Mouse (Mus musculus): ENCODE measurements around the gene Ankrd55. TPM values are rescaled to one million over a fixed set of nuclear protein-coding genes. Genes with fewer than 3 reads are reported as not detected.

Gene Ankrd55
- polyA plus RNA-seq, 1 experiment, result 0.74 TPM

- H3K4me1 ChIP-seq (ENCODE audit: control insufficient read depth, insufficient read depth, insufficient read length), result no peaks in the 10 kb centered on the region
- WGBS, result 87% methylated on average over 13 of the region's 13 CpGs
- H3K4me3 ChIP-seq (ENCODE audit: extremely low read depth, insufficient read depth, insufficient read length), result no peak overlapping the region
- no peak for TF ChIP-seq CTCF (IDR thresholded peaks at IDR 0.05; ENCODE audit: extremely low read depth, insufficient read depth, insufficient read length, insufficient replicate concordance)
- no peak for TF ChIP-seq POLR2A (IDR thresholded peaks at IDR 0.05; ENCODE audit: low read depth, low read length)
- no peaks in the 10 kb centered on the region for H3K36me3 ChIP-seq (ENCODE audit: control insufficient read depth, insufficient read depth, low read length)
- no peak for DNase-seq (ENCODE audit: low read depth in 1 of 2, low spot score in 2 of 2)
- no peak overlapping the region for H3K27ac ChIP-seq (ENCODE audit: insufficient read depth, low read length)
- no peaks in the 10 kb centered on the region for H3K27me3 ChIP-seq (ENCODE audit: control insufficient read depth, insufficient read depth, low read length)
Observed at GRCm38 (mm10) chr13:112252991-112253620, 35.1 kb upstream of the Ankrd55 start.

- WGBS, result 94% methylated on average over 8 of the region's 8 CpGs
- no peaks in the 10 kb centered on the region for H3K4me1 ChIP-seq (ENCODE audit: control insufficient read depth, insufficient read depth, insufficient read length)
- H3K27ac ChIP-seq (ENCODE audit: insufficient read depth, low read length), result no peak overlapping the region
- H3K36me3 ChIP-seq (ENCODE audit: control insufficient read depth, insufficient read depth, low read length), result no peaks in the 10 kb centered on the region
- no peak for DNase-seq (ENCODE audit: low read depth in 1 of 2, low spot score in 2 of 2)
- no peak for TF ChIP-seq POLR2A (IDR thresholded peaks at IDR 0.05; ENCODE audit: low read depth, low read length)
- TF ChIP-seq CTCF (IDR thresholded peaks at IDR 0.05; ENCODE audit: extremely low read depth, insufficient read depth, insufficient read length, insufficient replicate concordance), result no peak
- no peak overlapping the region for H3K4me3 ChIP-seq (ENCODE audit: extremely low read depth, insufficient read depth, insufficient read length)
- H3K27me3 ChIP-seq (ENCODE audit: control insufficient read depth, insufficient read depth, low read length), result no peaks in the 10 kb centered on the region
Observed at GRCm38 (mm10) chr13:112254116-112254515, 34.1 kb upstream of the Ankrd55 start.

- Histone ChIP-seq H3K27me3 (ENCODE audit: control insufficient read depth, insufficient read depth, low read length) (no peaks in the 10 kb centered on the region), H3K4me3 (ENCODE audit: extremely low read depth, insufficient read depth, insufficient read length) (no peak overlapping the region), H3K4me1 (ENCODE audit: control insufficient read depth, insufficient read depth, insufficient read length) (no peaks in the 10 kb centered on the region), H3K36me3 (ENCODE audit: control insufficient read depth, insufficient read depth, low read length) (no peaks in the 10 kb centered on the region), H3K27ac (ENCODE audit: insufficient read depth, low read length) (no peak overlapping the region)
- TF ChIP-seq CTCF (IDR thresholded peaks at IDR 0.05; ENCODE audit: extremely low read depth, insufficient read depth, insufficient read length, insufficient replicate concordance) (no peak), POLR2A (IDR thresholded peaks at IDR 0.05; ENCODE audit: low read depth, low read length) (no peak)
- 87% methylated on average over 5 of the region's 5 CpGs for WGBS
- no peak for DNase-seq (ENCODE audit: low read depth in 1 of 2, low spot score in 2 of 2)
Observed at GRCm38 (mm10) chr13:112255862-112256261, 32.4 kb upstream of the Ankrd55 start.

- Histone ChIP-seq H3K27me3 (ENCODE audit: control insufficient read depth, insufficient read depth, low read length) (no peaks in the 10 kb centered on the region), H3K4me3 (ENCODE audit: extremely low read depth, insufficient read depth, insufficient read length) (no peak overlapping the region), H3K27ac (ENCODE audit: insufficient read depth, low read length) (no peak overlapping the region), H3K36me3 (ENCODE audit: control insufficient read depth, insufficient read depth, low read length) (no peaks in the 10 kb centered on the region), H3K4me1 (ENCODE audit: control insufficient read depth, insufficient read depth, insufficient read length) (no peaks in the 10 kb centered on the region)
- WGBS, result 38% methylated on average over 10 of the region's 10 CpGs
- TF ChIP-seq POLR2A (IDR thresholded peaks at IDR 0.05; ENCODE audit: low read depth, low read length), result no peak
- TF ChIP-seq CTCF (IDR thresholded peaks at IDR 0.05; ENCODE audit: extremely low read depth, insufficient read depth, insufficient read length, insufficient replicate concordance), result no peak
- no peak for DNase-seq (ENCODE audit: low read depth in 1 of 2, low spot score in 2 of 2)
Observed at GRCm38 (mm10) chr13:112258478-112258877, 29.8 kb upstream of the Ankrd55 start.

- Histone ChIP-seq H3K36me3 (ENCODE audit: control insufficient read depth, insufficient read depth, low read length) (no peaks in the 10 kb centered on the region), H3K27me3 (ENCODE audit: control insufficient read depth, insufficient read depth, low read length) (no peaks in the 10 kb centered on the region), H3K4me1 (ENCODE audit: control insufficient read depth, insufficient read depth, insufficient read length) (no peaks in the 10 kb centered on the region), H3K27ac (ENCODE audit: insufficient read depth, low read length) (no peak overlapping the region), H3K4me3 (ENCODE audit: extremely low read depth, insufficient read depth, insufficient read length) (no peak overlapping the region)
- 38% methylated on average over 2 of the region's 2 CpGs for WGBS
- TF ChIP-seq POLR2A (IDR thresholded peaks at IDR 0.05; ENCODE audit: low read depth, low read length), result no peak
- peak; percentile 86; the same call in 1 of the 2 replicates for TF ChIP-seq CTCF (IDR thresholded peaks at IDR 0.05; ENCODE audit: extremely low read depth, insufficient read depth, insufficient read length, insufficient replicate concordance)
- peak; percentile 47 to 75 for DNase-seq (ENCODE audit: low read depth in 1 of 2, low spot score in 2 of 2)
Observed at GRCm38 (mm10) chr13:112259398-112259797, 28.9 kb upstream of the Ankrd55 start.

- 6% methylated on average over 4 of the region's 4 CpGs for WGBS
- H3K27ac ChIP-seq (ENCODE audit: insufficient read depth, low read length), result no peak overlapping the region
- TF ChIP-seq CTCF (IDR thresholded peaks at IDR 0.05; ENCODE audit: extremely low read depth, insufficient read depth, insufficient read length, insufficient replicate concordance), result peak; percentile 73; the same call in 1 of the 2 replicates
- no peak for TF ChIP-seq POLR2A (IDR thresholded peaks at IDR 0.05; ENCODE audit: low read depth, low read length)
- peak in 1 of 2 experiments; percentile 36 for DNase-seq (ENCODE audit: low read depth in 1 of 2, low spot score in 2 of 2)
- H3K4me1 ChIP-seq (ENCODE audit: control insufficient read depth, insufficient read depth, insufficient read length), result no peaks in the 10 kb centered on the region
- H3K27me3 ChIP-seq (ENCODE audit: control insufficient read depth, insufficient read depth, low read length), result no peaks in the 10 kb centered on the region
- no peaks in the 10 kb centered on the region for H3K36me3 ChIP-seq (ENCODE audit: control insufficient read depth, insufficient read depth, low read length)
- no peak overlapping the region for H3K4me3 ChIP-seq (ENCODE audit: extremely low read depth, insufficient read depth, insufficient read length)
Observed at GRCm38 (mm10) chr13:112264666-112265065, 23.6 kb upstream of the Ankrd55 start.

GRCm38 (mm10) chr13:112271901-112272537 is 16.2 kb upstream of the Ankrd55 start:
- TF ChIP-seq POLR2A (IDR thresholded peaks at IDR 0.05; ENCODE audit: low read depth, low read length) (no peak), CTCF (IDR thresholded peaks at IDR 0.05; ENCODE audit: extremely low read depth, insufficient read depth, insufficient read length, insufficient replicate concordance) (0 out of 2 replicates have a peak, but pooled peaks have one; percentile 15)
- DNase-seq (ENCODE audit: low read depth in 1 of 2, low spot score in 2 of 2), result peak in 1 of 2 experiments; percentile 15
- no peak overlapping the region for H3K27ac ChIP-seq (ENCODE audit: insufficient read depth, low read length)
- H3K4me3 ChIP-seq (ENCODE audit: extremely low read depth, insufficient read depth, insufficient read length), result no peak overlapping the region
- H3K4me1 ChIP-seq (ENCODE audit: control insufficient read depth, insufficient read depth, insufficient read length), result no peaks in the 10 kb centered on the region
- no peaks in the 10 kb centered on the region for H3K36me3 ChIP-seq (ENCODE audit: control insufficient read depth, insufficient read depth, low read length)
- H3K27me3 ChIP-seq (ENCODE audit: control insufficient read depth, insufficient read depth, low read length), result no peaks in the 10 kb centered on the region
- WGBS, result 30% methylated on average over 5 of the region's 5 CpGs

All from spleen, adult 2 months (tissue).